Mouse (Mus musculus) kidney, postnatal 10 days (tissue): ENCODE data around the gene Pea15a.
A peak's percentile ranks its signal among the peaks of the same experiment; 100 is the strongest.

Source experiments
- DNase-seq: peaks from one replicate; pipeline ENCODE4 v3.0.0; 2021; ENCODE audit warnings: mixed read lengths

Gene Pea15a

GRCm38 (mm10) chr1:172177791-172178190 lies 28.8 kb downstream of the Pea15a start:
- no peak for DNase-seq

DNA sequence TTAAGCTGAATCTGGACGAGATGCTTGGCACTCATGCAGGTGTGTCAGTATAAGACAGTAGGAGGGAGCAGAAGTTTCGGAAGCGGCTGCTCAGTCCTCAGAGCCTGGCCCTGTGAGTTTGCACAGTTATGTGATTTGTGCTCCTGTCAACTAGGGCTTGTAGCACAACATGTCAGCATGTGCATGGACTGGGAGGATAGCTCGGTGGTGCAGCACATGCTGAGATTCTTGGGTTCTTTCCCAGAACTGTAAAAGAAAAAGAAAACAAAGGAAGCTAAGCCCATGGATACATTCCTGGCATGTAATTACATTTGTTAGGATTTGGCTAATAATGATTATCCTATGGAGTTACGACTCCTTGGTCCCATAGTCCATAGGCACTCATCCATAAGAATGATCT lies 33.4 kb downstream of the Pea15a start:
- no peak for DNase-seq

- no peak for DNase-seq
Measured at GRCm38 (mm10) chr1:172172381-172172780, 34.2 kb downstream of the Pea15a start.

- no peak for DNase-seq
Measured at GRCm38 (mm10) chr1:172169809-172170208, 36.8 kb downstream of the Pea15a start.

DNA sequence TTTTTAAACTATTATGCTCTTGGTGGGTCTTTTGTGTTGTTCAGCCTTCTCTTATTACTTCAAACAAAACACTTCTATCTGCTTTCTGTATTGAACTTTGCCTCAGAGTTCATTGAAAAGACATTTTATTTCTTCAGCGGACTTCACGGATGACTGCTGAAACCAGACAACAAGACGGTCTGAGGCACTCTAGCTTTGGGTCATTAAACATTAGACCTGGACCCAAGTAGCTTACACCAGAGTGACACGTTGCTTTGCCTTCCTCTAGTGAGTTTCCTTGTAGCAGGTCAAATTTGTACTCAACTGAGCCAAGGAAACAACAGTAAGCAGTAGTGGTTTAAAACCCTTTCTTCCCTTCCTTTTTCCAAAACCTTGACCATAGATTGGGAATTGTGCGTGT lies 38.7 kb downstream of the Pea15a start:
- no peak for DNase-seq

- DNase-seq, result peak; percentile 44
Measured at GRCm38 (mm10) chr1:172162959-172163358, 43.6 kb downstream of the Pea15a start.

DNA sequence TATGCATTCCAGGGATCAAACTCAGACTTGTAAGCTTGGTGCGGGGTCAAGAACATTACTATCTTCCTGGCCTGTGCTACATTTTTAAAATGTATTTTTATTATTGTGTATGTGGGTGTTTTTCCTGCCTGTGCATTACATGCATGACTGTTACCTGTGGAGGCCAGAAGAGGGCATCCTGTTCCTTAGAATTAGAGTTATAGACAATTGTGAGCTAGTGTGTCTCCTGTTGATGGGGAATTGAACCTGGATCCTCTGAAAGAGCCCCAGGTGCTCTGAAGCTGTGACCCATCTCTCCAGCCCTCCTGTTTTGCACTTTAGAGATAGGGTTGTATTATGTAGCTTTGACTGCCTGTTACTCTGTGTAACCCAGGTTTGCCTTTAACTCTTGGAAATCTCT lies 44.6 kb downstream of the Pea15a start:
- no peak for DNase-seq

- DNase-seq, result no peak
Measured at GRCm38 (mm10) chr1:172160508-172160907, 46.1 kb downstream of the Pea15a start.

- no peak for DNase-seq
Measured at GRCm38 (mm10) chr1:172159970-172160369, 46.6 kb downstream of the Pea15a start.

GRCm38 (mm10) chr1:172155518-172155917 lies 51.1 kb downstream of the Pea15a start:
- no peak for DNase-seq

- no peak for DNase-seq
Measured at GRCm38 (mm10) chr1:172154536-172154935, 52.1 kb downstream of the Pea15a start.

GRCm38 (mm10) chr1:172148955-172149815 lies 57.4 kb downstream of the Pea15a start:
- DNase-seq, result no peak

DNA sequence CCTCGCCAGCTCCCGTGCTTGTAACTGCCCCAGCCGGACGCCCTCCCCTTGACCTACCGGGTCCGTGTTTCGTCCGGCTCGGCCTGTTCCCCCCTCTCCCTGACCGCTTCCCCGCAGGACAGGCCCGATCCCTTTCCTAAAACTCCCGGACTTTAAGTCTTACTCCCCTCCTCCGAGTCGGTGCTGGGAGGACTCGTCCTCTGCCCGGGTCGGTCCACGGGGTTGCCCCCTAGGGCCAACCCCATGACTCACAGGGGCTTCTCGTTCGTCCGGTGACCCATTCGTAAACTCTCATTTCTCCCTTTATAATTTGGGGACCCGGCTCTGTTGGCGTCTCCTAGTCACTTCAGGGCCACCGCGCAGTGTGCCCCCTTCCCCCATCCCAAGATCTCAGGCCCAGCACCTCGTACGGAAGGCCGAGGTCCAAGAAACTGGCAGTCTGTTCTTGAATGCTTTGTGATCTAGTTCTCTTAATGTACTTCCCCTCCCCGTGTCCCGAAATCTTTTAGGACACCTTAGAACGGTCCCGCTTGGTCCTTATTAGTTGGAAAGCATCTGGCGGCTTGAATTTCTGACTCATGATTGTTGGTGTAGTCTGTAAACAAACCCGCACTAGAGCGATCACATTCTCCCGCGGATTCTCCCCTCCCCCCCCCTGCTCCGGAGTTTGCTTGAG lies 58.2 kb downstream of the Pea15a start:
- peak; percentile 72 for DNase-seq

DNA sequence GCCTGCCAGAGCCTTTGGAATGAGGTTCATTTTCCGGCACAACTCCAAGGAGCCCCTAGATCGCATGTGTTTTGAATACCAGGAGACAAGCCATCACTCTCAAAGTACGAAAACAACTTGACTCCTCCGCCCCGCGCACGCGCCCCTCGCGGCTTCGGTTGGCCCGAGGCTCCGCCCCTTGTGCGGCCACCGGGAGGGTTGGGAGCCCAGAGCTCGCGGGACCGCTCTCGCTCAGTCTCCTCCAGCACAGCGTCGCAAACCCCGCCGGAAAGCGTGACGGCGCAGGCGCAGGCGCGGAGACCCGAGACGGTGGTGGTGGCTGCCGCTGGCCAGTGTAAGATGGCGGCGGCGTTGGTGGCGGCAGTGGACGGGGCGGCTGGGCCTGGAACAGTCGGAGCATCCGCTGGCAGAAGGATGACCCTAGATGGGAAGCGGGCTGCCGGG lies 58.7 kb downstream of the Pea15a start, which contains the start of gene Dcaf8:
Dcaf8 (plus strand) TSS at position 250 of the 444 bp plus-strand sequence.
- peak; percentile 98 for DNase-seq
